22 mouse cellular contexts compared by ENCODE assay signal in the genomic region with DNA sequence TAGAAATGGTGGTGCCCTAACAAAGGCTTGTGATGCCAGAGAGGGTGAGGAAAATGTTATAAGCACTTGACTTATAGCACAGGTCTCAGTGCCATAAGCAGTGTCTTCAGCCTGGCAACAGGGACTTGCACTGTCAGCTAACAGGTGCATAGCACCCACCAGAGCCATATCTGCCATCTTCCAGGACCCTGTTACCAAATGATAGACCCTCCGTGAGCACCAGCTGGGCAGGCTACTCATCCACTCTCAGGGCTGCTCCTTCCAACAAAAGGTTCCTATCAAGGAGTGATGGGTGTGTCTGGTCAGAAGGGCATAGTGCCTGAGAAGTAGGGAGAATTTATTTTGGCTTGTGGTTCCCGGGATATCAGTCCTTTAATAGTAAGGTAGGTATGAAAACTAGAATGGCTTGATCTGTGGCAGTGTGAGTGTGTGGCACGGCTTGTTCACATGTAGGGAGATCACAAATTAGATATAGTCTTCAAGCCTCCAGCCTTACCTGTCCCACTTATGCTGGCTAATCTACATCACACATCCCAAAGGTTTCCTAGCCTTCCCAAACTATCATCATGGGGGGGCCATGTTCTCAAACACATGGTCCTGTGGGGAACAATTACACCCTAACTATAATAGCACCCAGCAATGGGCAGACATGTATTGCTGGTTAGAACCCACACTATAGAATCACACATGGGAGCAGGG. TPM values are rescaled to one million over a fixed set of nuclear protein-coding genes. Genes with fewer than 3 reads are reported as not detected.
A peak's percentile ranks its signal among the peaks of the same experiment; 100 is the strongest.
DNase-seq lines count a peak whose midpoint lies in the region; ATAC-seq and TF ChIP-seq lines count a peak whose summit lies in the region.
"Had no signal": no experiment of that assay in that cellular context is flagged by ENCODE, and none has a peak within 500 bp of the region (broad histone marks: within the 10 kb centered on the region; RNA-seq: fewer than 3 reads in every experiment).

No protein-coding gene starts in this region.

- WGBS in liver, embryonic 13.5 days (ENCODE audit: insufficient replicate concordance) = 59% methylated on average over 3 of the region's 3 CpGs
- WGBS in small intestine, adult 2 months = 34% methylated on average over 3 of the region's 3 CpGs

- TF ChIP-seq EP300 in MEL (IDR thresholded peaks at IDR 0.05; ENCODE audit: low read depth in 1 of 2, low read length in 2 of 2) = no peak

- H3K9me3 ChIP-seq in E14TG2a.4 (ENCODE audit: low read length) (no peaks in the 10 kb centered on the region), MEL (replicated peaks; ENCODE audit: insufficient read depth, low read length) (no peaks in the 10 kb centered on the region)
- no peaks in the 10 kb centered on the region for H3K9me3 ChIP-seq in liver, embryonic 13.5 days (replicated peaks)
- H3K9me3 ChIP-seq: embryonic facial prominence, embryonic 15.5 days; forebrain, embryonic 10.5 days; heart, embryonic 10.5 days; hindbrain, embryonic 15.5 days; limb, embryonic 13.5 days; midbrain, embryonic 10.5 days had no signal

- H3K36me3 ChIP-seq in E14TG2a.4 (ENCODE audit: insufficient read depth, low read length) (peaks cover 17% of the 10 kb centered on the region), MEL (ENCODE audit: control insufficient read depth in 1 of 2, insufficient read depth in 2 of 2, low read length in 2 of 2) (peaks cover 0 to 14% of the 10 kb centered on the region in 2 experiments; a peak in 2 of 4 replicates)
- no peaks in the 10 kb centered on the region for H3K36me3 ChIP-seq in liver, embryonic 13.5 days
- H3K36me3 ChIP-seq in small intestine, adult 2 months (ENCODE audit: control insufficient read depth, insufficient read depth, low read length) = no peaks in the 10 kb centered on the region
- H3K36me3 ChIP-seq: embryonic facial prominence, embryonic 15.5 days; forebrain, embryonic 10.5 days; heart, embryonic 10.5 days; hindbrain, embryonic 15.5 days; limb, embryonic 13.5 days; midbrain, embryonic 10.5 days had no signal

- H3K27ac ChIP-seq in MEL (ENCODE audit: control insufficient read depth, low read depth, low read length) = peak overlapping the region; percentile 96
- H3K27ac ChIP-seq in liver, embryonic 13.5 days = peak overlapping the region; percentile 45; the same call in 1 of the 2 replicates
- H3K27ac ChIP-seq in small intestine, adult 2 months (ENCODE audit: insufficient read depth, low read depth, low read length) = peak overlapping the region; percentile 80
- H3K27ac ChIP-seq in layer of hippocampus, adult 2 months = no peak overlapping the region
- H3K27ac ChIP-seq: embryonic facial prominence, embryonic 15.5 days; forebrain, embryonic 10.5 days; heart, embryonic 10.5 days; hindbrain, embryonic 15.5 days; limb, embryonic 13.5 days; midbrain, embryonic 10.5 days had no signal

- H3K9ac ChIP-seq in MEL (ENCODE audit: control insufficient read depth, low read depth, low read length, poor library complexity, severe bottlenecking) = peak overlapping the region; percentile 86
- H3K9ac ChIP-seq in liver, embryonic 13.5 days = no peak overlapping the region
- H3K9ac ChIP-seq: embryonic facial prominence, embryonic 15.5 days; hindbrain, embryonic 15.5 days; limb, embryonic 13.5 days had no signal

- peak in 1 of 2 experiments; percentile 68; a peak in 1 of 4 replicates for TF ChIP-seq POLR2A in MEL (IDR thresholded peaks at IDR 0.05; ENCODE audit: control insufficient read depth in 1 of 2, insufficient read depth in 1 of 2, low read depth in 1 of 2, low read length in 2 of 2, poor library complexity in 1 of 2)
- no peak for TF ChIP-seq POLR2A in small intestine, adult 2 months (IDR thresholded peaks at IDR 0.05; ENCODE audit: low read depth, low read length)

- no peak for ATAC-seq in liver, embryonic 13.5 days (ENCODE audit: low read depth)
- no peak for ATAC-seq in inflammation-experienced regulatory T-cells, adult 6 months
- ATAC-seq in granulocyte monocyte progenitor cell, adult 5-6 weeks (replicated peaks; ENCODE audit: poor library complexity, severe bottlenecking) = no peak
- ATAC-seq: activated CD4-positive, CD25-positive, alpha-beta regulatory T cell, adult 4 months had no signal

- DNase-seq in MEL (ENCODE audit: low read depth, low spot score) = peak; percentile 86
- no peak for DNase-seq in liver, embryonic 13.5 days
- no peak for DNase-seq in layer of hippocampus, adult 2 months (ENCODE audit: low spot score in 2 of 2)
- DNase-seq: adrenal gland, postnatal 36 days; cerebellum, adult 8-10 months; gastrocnemius, postnatal 25 days; heart, postnatal 10 days; kidney, adult 8-10 months; kidney, postnatal 25 days; thymus, adult 2 months had no signal

- H3K79me2 ChIP-seq in MEL (ENCODE audit: control insufficient read depth, insufficient read depth, low read length, poor library complexity) = peaks cover 21% of the 10 kb centered on the region

- peaks cover 63% of the 10 kb centered on the region for H3K4me1 ChIP-seq in E14TG2a.4 (replicated peaks; ENCODE audit: low read depth, low read length)
- H3K4me1 ChIP-seq in MEL (ENCODE audit: control insufficient read depth in 1 of 2, insufficient read depth in 2 of 2, low read length in 2 of 2) = peaks cover 0 to 33% of the 10 kb centered on the region in 2 experiments; a peak in 3 of 4 replicates
- H3K4me1 ChIP-seq in liver, embryonic 13.5 days (replicated peaks) = peaks cover 50% of the 10 kb centered on the region
- H3K4me1 ChIP-seq in small intestine, adult 2 months (ENCODE audit: control insufficient read depth, insufficient read depth, insufficient read length, low read length) = peaks cover 27% of the 10 kb centered on the region
- H3K4me1 ChIP-seq: forebrain, embryonic 10.5 days; hindbrain, embryonic 15.5 days; limb, embryonic 13.5 days had no signal

- H3K4me3 ChIP-seq in E14TG2a.4 (replicated peaks; ENCODE audit: low read length) = peak overlapping the region; percentile 90
- H3K4me3 ChIP-seq in MEL (ENCODE audit: control insufficient read depth in 1 of 2, insufficient read depth in 1 of 2, low read depth in 2 of 2, low read length in 2 of 2) = peak overlapping the region in 1 of 2 experiments; percentile 2; a peak in 1 of 4 replicates
- no peak overlapping the region for H3K4me3 ChIP-seq in liver, embryonic 13.5 days (replicated peaks)
- no peak overlapping the region for H3K4me3 ChIP-seq in small intestine, adult 2 months (ENCODE audit: low read depth, low read length)
- H3K4me3 ChIP-seq in layer of hippocampus, adult 2 months = no peak overlapping the region
- H3K4me3 ChIP-seq: embryonic facial prominence, embryonic 15.5 days; forebrain, embryonic 10.5 days; heart, embryonic 10.5 days; hindbrain, embryonic 15.5 days; limb, embryonic 13.5 days; midbrain, embryonic 10.5 days had no signal

- TF ChIP-seq RAD21 in MEL (IDR thresholded peaks at IDR 0.05; ENCODE audit: low read depth, low read length) = no peak

- no peak overlapping the region for H3K4me2 ChIP-seq in liver, embryonic 13.5 days
- H3K4me2 ChIP-seq: hindbrain, embryonic 15.5 days; limb, embryonic 13.5 days had no signal

- TF ChIP-seq CTCF in E14TG2a.4 (conservative IDR thresholded peaks at IDR 0.05; ENCODE audit: low read length) (no peak), MEL (IDR thresholded peaks at IDR 0.05 in 2 of 3, conservative IDR thresholded peaks at IDR 0.05 in 1 of 3; ENCODE audit: control insufficient read depth in 1 of 3, insufficient read depth in 1 of 3, low read depth in 2 of 3, low read length in 3 of 3, poor library complexity in 1 of 3, severe bottlenecking in 1 of 3) (no peak)
- TF ChIP-seq CTCF in small intestine, adult 2 months (IDR thresholded peaks at IDR 0.05; ENCODE audit: extremely low read depth, insufficient read length, insufficient replicate concordance, low read depth, low read length) = no peak
- no peak for TF ChIP-seq CTCF in layer of hippocampus, adult 2 months (conservative IDR thresholded peaks at IDR 0.05)

- H3K27me3 ChIP-seq in E14TG2a.4 (ENCODE audit: insufficient read depth, low read length) (no peaks in the 10 kb centered on the region), MEL (ENCODE audit: control insufficient read depth in 1 of 2, insufficient read depth in 2 of 2, low read length in 2 of 2) (no peaks in the 10 kb centered on the region)
- no peaks in the 10 kb centered on the region for H3K27me3 ChIP-seq in liver, embryonic 13.5 days
- H3K27me3 ChIP-seq in small intestine, adult 2 months (ENCODE audit: control insufficient read depth, insufficient read depth, low read length) = no peaks in the 10 kb centered on the region
- H3K27me3 ChIP-seq: embryonic facial prominence, embryonic 15.5 days; hindbrain, embryonic 15.5 days; limb, embryonic 13.5 days had no signal

RNA-seq across cellular contexts. Expression of a gene that starts 13.9 kb away (rescaled TPM):
- total RNA-seq in MEL (2012; rRNA removed) = 0.98 and 1.2 TPM in 2 replicates
- polyA plus RNA-seq in MEL (2012; ENCODE audit: insufficient read depth in 1 of 2, insufficient read length in 2 of 2, low read depth in 1 of 2, low replicate concordance in 2 of 2, missing spikeins in 1 of 2) = 1 to 10 TPM in 1 of 2 experiments, not detected in 1; 2.6 TPM
- polyA plus RNA-seq in liver, embryonic 13.5 days (2015; fragmentation: Nextera tagmentation; extraction: Ambion mirVana) = 6.1 and 7.0 TPM in 2 replicates
- 0.61 and 1.2 TPM in 2 replicates for polyA plus RNA-seq in small intestine, adult 2 months (2012; rRNA removed)
- polyA plus RNA-seq in inflammation-experienced regulatory T-cells, adult 6 months (2017; shearing (Covaris generic)) = not detected
- total RNA-seq in granulocyte monocyte progenitor cell, adult 5-6 weeks (2014; fragmentation: Nextera tagmentation) = 6.8 and 7.0 TPM in 2 replicates
- 5.9 and 8.6 TPM in 2 replicates for total RNA-seq in granulocyte monocyte progenitor cell, adult 5-6 weeks (2017)
- under 1 TPM; 0.27 to 0.28 TPM for total RNA-seq in layer of hippocampus, adult 2 months (2021)
- polyA plus RNA-seq: activated CD4-positive, CD25-positive, alpha-beta regulatory T cell, adult 4 months had no signal

RNA-seq across cellular contexts. Expression of a gene that starts 14.4 kb away (rescaled TPM):
- total RNA-seq in MEL (2012; rRNA removed) = 46.5 and 51.3 TPM in 2 replicates
- 10 to 100 TPM in 1 of 2 experiments, not detected in 1; 59.8 TPM for polyA plus RNA-seq in MEL (2012; ENCODE audit: insufficient read depth in 1 of 2, insufficient read length in 2 of 2, low read depth in 1 of 2, low replicate concordance in 2 of 2, missing spikeins in 1 of 2)
- polyA plus RNA-seq in liver, embryonic 13.5 days (2015; fragmentation: Nextera tagmentation; extraction: Ambion mirVana) = 2.9 and 3.9 TPM in 2 replicates
- 0.44 and 1.1 TPM in 2 replicates for polyA plus RNA-seq in small intestine, adult 2 months (2012; rRNA removed)
- not detected for polyA plus RNA-seq in inflammation-experienced regulatory T-cells, adult 6 months (2017; shearing (Covaris generic))
- total RNA-seq in granulocyte monocyte progenitor cell, adult 5-6 weeks (2014; fragmentation: Nextera tagmentation) = 7.5 and 17.8 TPM in 2 replicates
- total RNA-seq in granulocyte monocyte progenitor cell, adult 5-6 weeks (2017) = 8.6 and 11.6 TPM in 2 replicates
- total RNA-seq in layer of hippocampus, adult 2 months (2021) = 100 to 1,000 TPM; 265 to 268 TPM
- total RNA-seq: neutrophil, adult 5-6 weeks had no signal
- polyA plus RNA-seq: activated CD4-positive, CD25-positive, alpha-beta regulatory T cell, adult 4 months had no signal

RNA-seq across cellular contexts. Expression of a gene that starts 33.2 kb away (rescaled TPM):
- 0.19 and 0.29 TPM in 2 replicates for total RNA-seq in MEL (2012; rRNA removed)
- polyA plus RNA-seq in MEL (2012; ENCODE audit: insufficient read depth in 1 of 2, insufficient read length in 2 of 2, low read depth in 1 of 2, low replicate concordance in 2 of 2, missing spikeins in 1 of 2) = under 1 TPM in 1 of 2 experiments, not detected in 1; 0.28 TPM
- 7.5 and 8.4 TPM in 2 replicates for polyA plus RNA-seq in liver, embryonic 13.5 days (2015; fragmentation: Nextera tagmentation; extraction: Ambion mirVana)
- polyA plus RNA-seq in small intestine, adult 2 months (2012; rRNA removed) = 9.1 and 9.2 TPM in 2 replicates
- polyA plus RNA-seq in inflammation-experienced regulatory T-cells, adult 6 months (2017; shearing (Covaris generic)) = under 1 TPM; 0.19 to 0.44 (median 0.43) TPM
- 3.5 and 7.7 TPM in 2 replicates for total RNA-seq in granulocyte monocyte progenitor cell, adult 5-6 weeks (2014; fragmentation: Nextera tagmentation)
- total RNA-seq in granulocyte monocyte progenitor cell, adult 5-6 weeks (2017) = 4.9 and 5.5 TPM in 2 replicates
- total RNA-seq in layer of hippocampus, adult 2 months (2021) = under 1 TPM; 0.72 to 0.86 TPM
